Mouse (Mus musculus): Measurements from ENCODE around the gene Igf2. TPM values are rescaled to one million over a fixed set of nuclear protein-coding genes. Genes with fewer than 3 reads are reported as not detected.

Gene Igf2
- total RNA-seq, 2 experiments from 2014 or later = 87.0 to 98.1 TPM

Small RNAs within 50 kb of the gene (microRNA-seq; reads per million reads assigned to microRNA genes)
- 646 to 1,137 reads per million in 2 experiments for gene Mir483

Other genes starting within 250 kb of the Igf2 start
- gene Syt8, start 232.0 kb downstream of the Igf2 start, total RNA-seq (2021) = not detected
- gene Tnni2, start 225.0 kb downstream of the Igf2 start, total RNA-seq (2021) = over 10,000 TPM; 17,613 to 18,280 TPM
- 10 to 100 TPM; 37.2 to 75.3 TPM for gene Lsp1, start 206.0 kb downstream of the Igf2 start, total RNA-seq (2021)
- gene Tnnt3, start 168.0 kb downstream of the Igf2 start, total RNA-seq (2021) = over 10,000 TPM; 32,612 to 32,921 TPM
- gene Mrpl23, start 134.1 kb downstream of the Igf2 start, total RNA-seq (2021) = 1 to 10 TPM; 1.8 to 6.1 TPM
- gene Gm49394, start 3.1 kb upstream of the Igf2 start, total RNA-seq (2021) = under 1 TPM in 1 of 2 experiments, not detected in 1; 0.17 TPM
- not detected for gene Ins2, start 76.6 kb upstream of the Igf2 start, total RNA-seq (2021)

Data from gastrocnemius, postnatal 36 days (tissue).